Mouse (Mus musculus) cerebellum, adult 11-12 months (tissue): Measurements from ENCODE around the gene Gins2.

ENCODE experiments used
- DNase-seq: peaks from one replicate; pipeline ENCODE4 v3.0.0; 2022

Gene Gins2

DNA sequence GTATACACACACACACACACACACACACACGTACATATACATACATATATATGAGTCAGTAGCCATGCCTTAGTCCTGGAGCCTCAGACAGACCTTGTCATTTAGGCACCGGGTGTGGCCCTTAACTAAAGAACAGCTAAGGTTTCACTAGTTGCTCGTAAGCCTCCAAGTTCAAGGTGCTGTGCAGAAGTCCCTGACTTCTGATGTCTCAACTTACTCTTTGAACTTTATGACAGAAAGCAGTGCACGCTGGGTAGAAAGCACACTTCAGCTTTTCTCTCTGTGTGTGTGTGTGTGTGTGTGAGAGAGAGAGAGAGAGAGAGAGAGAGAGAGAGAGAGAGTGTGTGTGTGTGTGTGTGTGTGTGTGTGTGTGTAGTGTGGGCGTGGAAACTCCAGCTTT is 44.9 kb downstream of the Gins2 start:
- DNase-seq, result no peak

DNA sequence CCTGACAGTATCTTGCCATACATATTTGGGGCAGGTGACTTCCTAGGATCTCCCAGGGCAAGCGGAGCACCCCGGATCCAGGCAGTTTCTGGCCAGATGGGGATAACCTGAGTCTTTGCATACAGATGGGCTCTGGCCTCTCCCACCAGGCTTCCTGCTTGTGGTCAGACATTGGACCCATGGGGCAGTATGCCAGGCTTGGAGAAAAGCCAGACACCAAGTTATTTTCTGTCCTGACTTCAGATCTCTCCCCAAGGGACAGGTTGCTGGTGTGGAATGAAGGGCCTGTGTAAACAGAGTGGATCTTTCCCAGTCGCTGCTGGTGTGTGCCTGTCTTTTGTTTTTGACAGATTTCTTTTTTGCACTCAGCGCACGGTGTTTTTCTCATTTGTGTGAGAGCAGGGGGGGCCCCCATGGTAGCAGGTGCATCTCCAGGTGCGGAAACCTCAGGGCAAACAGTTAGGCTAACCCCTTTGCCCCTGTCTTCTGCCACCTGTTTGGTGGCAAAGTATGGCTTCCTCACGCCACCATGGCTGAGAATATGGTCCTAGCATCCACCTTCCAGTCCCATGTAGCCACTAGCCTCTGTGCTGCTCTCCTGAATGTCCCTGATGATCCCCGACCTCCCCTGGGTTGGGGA is 45.6 kb downstream of the Gins2 start:
- DNase-seq, result peak; percentile 66

- DNase-seq, result peak; percentile 54
These were observed 46.1 kb downstream of the Gins2 start for GRCm38 (mm10) chr8:120542995-120543394.

DNA sequence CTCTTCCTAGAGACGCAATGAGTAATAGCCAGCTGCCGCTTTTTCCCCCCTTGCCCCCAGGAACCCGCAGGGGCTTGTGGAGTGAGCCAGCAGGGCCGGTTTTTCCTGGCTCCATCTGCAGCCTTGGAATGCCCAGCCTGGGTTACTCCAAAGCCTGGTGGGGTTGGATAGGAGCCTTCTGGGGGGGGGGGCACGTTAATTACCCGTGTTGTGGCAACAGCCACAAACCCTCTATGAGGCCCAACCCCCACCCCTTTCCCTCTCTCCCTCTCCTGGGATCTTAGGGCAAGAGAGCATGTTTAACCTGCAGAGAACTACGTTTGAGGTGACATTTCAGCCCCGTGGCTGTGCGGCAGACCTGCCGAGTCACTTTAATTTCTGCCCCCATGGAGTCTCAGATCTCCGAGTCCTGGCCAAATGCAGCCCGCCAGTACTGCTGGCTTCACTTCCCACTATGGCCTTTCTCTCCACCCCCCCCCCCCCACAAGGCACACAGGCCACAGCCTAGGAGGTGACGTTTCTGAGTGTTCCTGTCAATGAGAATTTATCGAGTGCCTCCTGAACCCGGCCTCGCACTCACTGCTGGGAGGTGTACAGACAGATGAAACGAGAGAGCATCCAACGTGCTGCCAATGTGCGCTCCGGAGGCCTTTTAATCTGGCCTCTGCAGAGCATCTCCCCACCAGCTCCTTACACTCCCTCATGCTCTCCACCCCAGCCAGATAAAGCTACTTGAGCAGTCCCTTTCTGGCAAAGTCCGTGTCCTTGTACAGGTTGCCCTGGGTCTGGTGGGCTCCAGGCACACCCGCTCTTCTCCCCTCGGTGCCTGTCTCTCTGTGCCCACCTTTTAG is 49.1 kb downstream of the Gins2 start:
- DNase-seq, result peak; percentile 66

DNA sequence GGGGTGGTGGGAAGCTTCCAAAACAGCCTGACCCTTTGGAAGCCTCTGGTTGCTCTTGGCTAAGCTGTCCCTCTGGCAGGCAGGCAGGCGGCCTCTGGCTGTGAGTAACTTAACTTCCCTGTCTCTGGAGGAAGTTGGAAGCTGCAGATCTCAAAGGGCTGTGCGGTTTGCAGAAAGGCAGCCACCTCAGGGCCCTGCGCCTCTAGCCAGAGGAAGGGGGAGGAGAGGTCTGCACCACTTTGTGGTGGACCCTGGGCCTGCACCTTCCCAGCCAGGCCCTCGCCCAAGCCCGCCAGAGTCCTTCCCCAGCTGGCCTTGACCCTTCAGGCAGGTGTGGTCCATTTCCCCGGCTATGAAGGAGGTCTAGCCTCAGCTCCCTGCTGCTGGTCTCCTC is 49.7 kb downstream of the Gins2 start:
- peak; percentile 67 for DNase-seq

- peak; percentile 86 for DNase-seq
These were observed 50.5 kb downstream of the Gins2 start for GRCm38 (mm10) chr8:120538397-120539240.

DNA sequence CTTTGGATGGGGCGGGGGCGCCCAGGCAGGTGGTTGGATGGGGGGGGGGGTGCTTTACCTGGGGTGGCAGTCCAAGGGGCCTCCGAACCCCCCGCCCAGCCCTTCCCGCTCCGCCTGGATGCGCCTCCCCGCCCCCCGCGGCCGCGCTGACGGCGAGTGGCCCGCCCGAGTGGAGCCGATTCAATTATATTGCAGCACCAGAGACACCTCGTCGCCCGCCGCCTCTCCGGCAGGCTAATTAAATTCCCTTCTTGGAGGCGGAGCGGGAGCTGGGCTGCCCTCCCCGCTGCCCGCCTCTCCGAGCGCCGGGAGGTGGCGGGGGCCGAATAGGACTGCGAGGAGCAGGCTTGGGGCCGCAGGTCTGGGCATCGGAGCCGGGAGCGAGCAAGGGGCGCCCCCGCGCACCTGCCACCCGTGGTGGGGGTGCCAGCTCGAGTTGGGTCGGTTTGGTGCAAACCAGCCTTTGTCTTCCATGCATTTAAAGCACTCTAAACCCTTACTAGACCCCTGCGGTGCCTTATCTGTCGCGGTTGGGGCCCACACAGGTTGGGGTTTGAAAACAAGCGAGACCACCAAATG is 51.2 kb downstream of the Gins2 start:
- peak; percentile 89 for DNase-seq

GRCm38 (mm10) chr8:120537207-120537817 is 51.8 kb downstream of the Gins2 start:
- DNase-seq, result peak; percentile 88

GRCm38 (mm10) chr8:120536306-120537206 is 52.5 kb downstream of the Gins2 start:
- peak; percentile 78 for DNase-seq

GRCm38 (mm10) chr8:120535452-120536305 is 53.4 kb downstream of the Gins2 start:
- peak; percentile 88 for DNase-seq

DNA sequence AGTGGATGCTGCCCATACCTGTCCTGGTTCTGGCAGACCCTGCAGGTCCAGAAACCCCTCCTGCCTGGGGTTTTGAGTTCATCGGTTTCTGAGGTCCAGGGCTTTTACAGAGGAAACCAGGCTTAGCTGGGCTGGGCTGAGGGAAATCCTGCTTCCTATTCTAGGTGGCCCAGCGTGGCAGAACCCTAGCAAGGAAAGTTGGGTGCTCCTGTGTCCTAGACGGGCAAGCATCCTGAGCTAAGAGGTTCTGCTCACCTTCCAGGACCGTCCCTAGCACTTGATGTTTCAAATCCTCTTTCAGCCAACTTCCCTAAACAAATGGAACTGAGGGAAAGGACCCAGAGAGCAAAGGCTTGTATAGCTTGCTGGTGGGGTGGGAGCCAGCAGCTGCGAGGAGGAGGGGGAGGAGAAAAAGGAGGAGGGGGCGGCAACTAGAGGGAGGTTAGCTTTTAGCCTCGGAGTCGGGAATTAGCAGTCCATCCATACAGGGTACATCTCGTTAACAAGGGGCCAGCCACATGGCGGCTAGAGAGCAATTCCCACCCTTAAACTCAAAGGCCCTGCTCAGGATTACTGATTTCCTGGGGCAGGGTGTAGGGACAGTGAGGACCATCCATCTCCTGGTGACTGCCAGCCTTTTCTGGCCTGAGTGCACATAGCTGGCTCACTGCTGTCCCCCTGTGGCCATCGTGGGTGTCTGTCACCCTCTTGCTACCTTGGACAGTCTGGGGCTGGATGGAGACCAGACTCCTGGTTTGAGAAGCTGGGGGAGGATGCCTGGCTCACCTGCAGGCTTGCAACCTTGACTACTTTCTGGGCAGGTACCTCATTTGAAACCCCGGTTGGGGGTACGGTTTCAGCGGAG is 54.4 kb downstream of the Gins2 start:
- peak; percentile 92 for DNase-seq

GRCm38 (mm10) chr8:120534080-120534479 is 55.0 kb downstream of the Gins2 start:
- DNase-seq, result no peak

GRCm38 (mm10) chr8:120533380-120533779 is 55.7 kb downstream of the Gins2 start:
- no peak for DNase-seq

GRCm38 (mm10) chr8:120532517-120533215 is 56.4 kb downstream of the Gins2 start:
- no peak for DNase-seq

DNA sequence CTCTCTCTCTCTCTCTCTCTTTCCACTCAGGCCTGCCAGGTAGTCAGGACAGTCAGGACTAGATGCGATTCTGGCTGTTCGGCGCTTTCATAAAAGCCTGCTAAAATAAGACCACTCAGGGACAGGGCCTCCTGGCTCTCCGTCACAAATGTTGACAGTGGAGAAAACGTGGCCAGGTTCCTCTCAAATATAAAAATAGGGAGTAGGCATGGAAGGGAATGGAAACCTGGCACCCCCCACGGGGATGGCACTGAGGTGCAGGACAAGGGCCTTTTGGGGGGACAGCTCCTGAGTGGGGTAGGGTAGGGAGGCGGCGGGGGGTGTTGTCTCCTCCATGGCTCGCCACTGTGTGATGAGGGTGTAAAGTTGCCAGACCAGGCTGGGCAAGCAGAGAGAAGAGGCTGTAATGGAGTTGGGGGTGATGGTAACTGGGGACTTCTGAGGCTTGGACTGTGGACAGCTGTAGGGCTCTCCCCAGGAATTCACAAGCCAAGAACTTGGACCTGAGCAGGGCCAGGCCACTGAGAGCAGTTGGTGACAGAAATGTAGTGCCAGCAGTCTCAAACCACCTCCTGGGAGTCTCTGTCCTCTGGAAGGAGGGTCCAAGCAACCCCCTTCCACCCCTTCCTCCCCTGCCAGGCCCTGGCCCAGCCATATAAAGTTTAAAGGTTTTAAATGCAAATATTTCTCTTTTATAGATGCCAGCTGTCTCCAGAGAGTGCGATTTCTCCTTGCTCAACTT is 57.2 kb downstream of the Gins2 start:
- DNase-seq, result no peak

- DNase-seq, result no peak
These were observed 58.0 kb downstream of the Gins2 start for GRCm38 (mm10) chr8:120530954-120531656.

DNA sequence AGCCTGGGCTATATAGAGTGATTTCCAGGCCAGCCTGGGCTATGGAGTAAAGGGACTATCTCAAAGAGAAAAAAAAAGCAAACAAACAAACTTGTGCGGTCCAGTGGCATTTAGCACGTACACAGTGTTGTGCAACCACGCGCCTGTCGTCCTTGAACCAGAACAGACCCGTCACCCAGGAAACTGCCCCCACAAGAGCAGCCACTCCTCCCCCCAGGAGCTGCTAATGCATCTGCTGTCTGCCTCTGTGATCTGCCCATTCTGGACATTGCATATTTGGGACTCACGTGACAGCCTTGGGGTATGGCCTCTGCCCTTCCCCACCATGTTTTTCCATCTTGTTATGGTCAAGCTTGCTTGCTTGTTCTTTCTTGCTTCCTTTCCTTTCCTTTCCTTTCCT is 59.9 kb downstream of the Gins2 start:
- DNase-seq, result no peak
